Mouse (Mus musculus) C2C12 (cell line): ENCODE results near the gene March6.

ENCODE experiments used
- CEBPB ChIP-seq: IDR thresholded peaks from one replicate; pipeline ENCODE4 v1.6.1; 2011; ENCODE audit warnings: low read depth, mild to moderate bottlenecking, control low read depth, moderate library complexity
- CTCF ChIP-seq: IDR thresholded peaks from one replicate; pipeline ENCODE4 v1.5.1; 2011; ENCODE audit not compliant: control insufficient read depth, insufficient read depth, insufficient read length
- FOSL1 ChIP-seq: IDR thresholded peaks from one replicate; pipeline ENCODE4 v1.8.0; 2011; ENCODE audit warnings: mild to moderate bottlenecking, low read length; ENCODE audit not compliant: poor library complexity, insufficient read depth, severe bottlenecking
- MAX ChIP-seq: IDR thresholded peaks from one replicate; pipeline ENCODE4 v1.6.1; 2011; ENCODE audit warnings: mild to moderate bottlenecking, control low read depth
- MYOD1 ChIP-seq: IDR thresholded peaks from one replicate; pipeline ENCODE4 v1.6.1; 2011; ENCODE audit warnings: low read depth; ENCODE audit not compliant: control insufficient read depth, insufficient read length
- MYOG ChIP-seq: IDR thresholded peaks from one replicate; pipeline ENCODE4 v1.6.1; 2011; ENCODE audit not compliant: control insufficient read depth, insufficient read length; ENCODE audit errors: extremely low read depth
- USF1 ChIP-seq: IDR thresholded peaks from one replicate; pipeline ENCODE4 v1.6.1; 2011; ENCODE audit warnings: low read depth, mild to moderate bottlenecking, control low read depth, moderate library complexity

DNA sequence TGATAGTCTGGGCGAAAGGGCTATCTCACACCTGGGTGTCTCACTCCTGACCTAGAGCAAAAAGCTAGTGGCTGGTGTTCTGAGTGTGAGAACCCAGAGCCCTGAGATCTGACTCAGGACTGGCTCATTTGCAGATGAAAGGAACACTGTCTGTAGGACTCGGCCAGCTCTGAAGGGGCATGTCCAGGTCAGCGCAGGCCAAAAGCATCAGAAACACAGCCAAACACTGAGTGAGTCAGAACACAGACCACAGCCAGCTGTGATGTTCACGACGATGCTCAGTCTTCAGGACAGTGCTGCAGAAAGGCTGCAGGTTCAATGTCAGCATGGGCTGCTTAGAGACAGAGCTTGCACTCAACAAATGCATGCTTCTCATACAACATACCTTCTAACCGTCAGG is 30.5 kb upstream of the March6 start:
- TF ChIP-seq CTCF: no peak
- no peak for TF ChIP-seq USF1
- no peak for TF ChIP-seq MAX
- no peak for TF ChIP-seq MYOG
- peak; percentile 57 for TF ChIP-seq FOSL1
- peak; percentile 88 for TF ChIP-seq MYOD1
- TF ChIP-seq CEBPB: no peak
